Mouse (Mus musculus): Measurements from ENCODE around the gene Shisa2. TPM values are rescaled to one million over a fixed set of nuclear protein-coding genes. Genes with fewer than 3 reads are reported as not detected.
A peak's percentile ranks its signal among the peaks of the same experiment; 100 is the strongest.

Shisa2 gene
- polyA plus RNA-seq, 1 experiment from 2014 or later, result 23.6 TPM

DNA sequence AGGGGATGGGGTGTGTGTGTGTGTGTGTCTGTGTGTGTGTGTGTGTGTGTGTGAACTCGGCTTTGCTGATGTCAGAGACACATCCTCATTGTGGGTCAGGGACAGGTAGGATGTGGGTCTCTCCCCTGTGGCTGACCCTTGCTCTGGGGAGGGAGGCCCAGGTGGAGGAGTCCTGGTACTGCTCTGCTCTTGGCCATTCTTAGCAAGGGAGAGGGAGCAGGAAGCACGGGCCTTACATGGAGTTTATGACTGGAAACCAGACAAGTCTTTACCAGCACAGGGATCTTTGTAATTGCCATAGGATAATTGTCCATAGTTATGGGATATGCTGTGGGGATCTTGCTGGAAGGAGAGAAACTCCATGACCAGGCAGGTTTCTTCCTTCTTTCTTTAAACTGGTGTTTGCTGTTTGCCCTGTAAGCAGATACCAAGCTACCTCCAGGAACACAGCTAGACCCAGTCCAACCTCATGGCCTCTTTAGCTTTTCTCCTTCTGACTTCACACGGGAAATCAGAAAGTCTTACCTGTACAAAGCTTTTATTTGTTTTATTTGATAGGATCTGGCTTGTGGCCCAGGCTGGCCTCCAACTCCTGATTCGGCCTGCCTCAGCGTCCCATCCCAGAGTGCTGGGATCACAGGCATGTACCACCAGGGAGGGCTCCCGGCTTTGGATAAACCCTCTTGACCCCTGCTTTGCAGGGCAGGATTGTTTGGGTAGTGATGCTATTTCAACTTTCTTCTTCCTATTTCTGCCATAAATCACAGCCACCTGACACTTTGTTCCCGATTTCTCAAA is 14.0 kb downstream of the Shisa2 start:
- DNase-seq (ENCODE audit: low spot score), result no peak
- WGBS, result 47% methylated on average over 7 of the region's 7 CpGs
- Histone ChIP-seq H3K9me3 (no peaks in the 10 kb centered on the region), H3K4me1 (peaks cover 37% of the 10 kb centered on the region), H3K27me3 (ENCODE audit: insufficient read depth, poor library complexity, severe bottlenecking) (no peaks in the 10 kb centered on the region), H3K4me3 (no peak overlapping the region), H3K36me3 (no peaks in the 10 kb centered on the region), H3K27ac (0 out of 2 replicates have a peak overlapping the region, but pooled peaks have one; percentile 22)

DNA sequence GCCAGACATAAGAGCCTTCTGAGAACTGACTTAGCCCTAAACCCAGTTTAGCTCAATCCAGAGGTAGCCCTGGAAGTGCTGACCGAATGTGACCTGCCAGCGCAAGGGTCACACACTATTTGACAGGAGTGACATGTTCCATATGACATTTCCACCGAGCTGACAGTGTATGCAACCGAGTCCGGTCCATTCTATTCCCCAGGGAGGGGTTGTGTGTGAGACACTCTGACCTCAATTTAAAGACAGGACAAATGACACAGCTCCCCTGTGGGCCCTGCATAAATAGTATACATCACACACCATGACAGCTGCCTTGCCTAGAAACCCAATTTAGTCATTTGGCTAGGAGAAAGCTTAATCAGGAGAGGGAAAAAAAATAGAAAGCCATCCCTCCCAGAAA is 16.7 kb downstream of the Shisa2 start:
- DNase-seq (ENCODE audit: low spot score), result no peak
- Histone ChIP-seq H3K4me3 (no peak overlapping the region), H3K27ac (no peak overlapping the region), H3K9me3 (no peaks in the 10 kb centered on the region), H3K4me1 (peaks cover 48% of the 10 kb centered on the region), H3K27me3 (ENCODE audit: insufficient read depth, poor library complexity, severe bottlenecking) (no peaks in the 10 kb centered on the region), H3K36me3 (no peaks in the 10 kb centered on the region)
- 19% methylated on average over 5 of the region's 5 CpGs for WGBS

- peaks cover 57% of the 10 kb centered on the region for H3K4me1 ChIP-seq
- no peaks in the 10 kb centered on the region for H3K9me3 ChIP-seq
- no peaks in the 10 kb centered on the region for H3K36me3 ChIP-seq
- H3K4me3 ChIP-seq, result no peak overlapping the region
- H3K27me3 ChIP-seq (ENCODE audit: insufficient read depth, poor library complexity, severe bottlenecking), result no peaks in the 10 kb centered on the region
- 28% methylated on average over 12 of the region's 12 CpGs for WGBS
- DNase-seq (ENCODE audit: low spot score), result no peak
- H3K27ac ChIP-seq, result 0 out of 2 replicates have a peak overlapping the region, but pooled peaks have one; percentile 23
Measured at GRCm38 (mm10) chr14:59643582-59643981, 18.5 kb downstream of the Shisa2 start.

- no peak overlapping the region for H3K27ac ChIP-seq
- no peaks in the 10 kb centered on the region for H3K9me3 ChIP-seq
- no peak for DNase-seq (ENCODE audit: low spot score)
- WGBS, result 75% methylated on average over 1 of the region's 1 CpGs
- H3K4me1 ChIP-seq, result peaks cover 53% of the 10 kb centered on the region
- no peaks in the 10 kb centered on the region for H3K36me3 ChIP-seq
- H3K27me3 ChIP-seq (ENCODE audit: insufficient read depth, poor library complexity, severe bottlenecking), result no peaks in the 10 kb centered on the region
- H3K4me3 ChIP-seq, result no peak overlapping the region
Measured at GRCm38 (mm10) chr14:59644166-59644565, 19.1 kb downstream of the Shisa2 start.

DNA sequence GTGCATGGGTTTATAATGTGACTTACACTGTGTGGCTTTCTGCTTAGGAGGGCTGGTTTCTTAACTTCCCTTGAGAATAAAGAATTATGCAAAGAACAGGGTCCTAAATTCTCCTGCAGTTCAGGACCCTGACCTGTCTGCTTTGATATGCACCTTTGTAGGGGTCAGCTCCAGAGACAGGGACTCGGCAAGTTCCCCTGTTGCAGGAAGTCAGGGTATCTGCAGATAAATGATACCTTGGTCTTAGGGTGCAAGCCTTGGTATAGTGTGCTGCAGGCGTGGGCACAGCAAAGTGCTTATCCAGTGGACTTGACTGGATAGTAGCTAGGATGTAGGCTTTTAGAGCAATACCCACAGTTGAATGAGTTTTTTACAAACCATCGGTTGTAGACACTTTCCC is 19.8 kb downstream of the Shisa2 start:
- no peaks in the 10 kb centered on the region for H3K27me3 ChIP-seq (ENCODE audit: insufficient read depth, poor library complexity, severe bottlenecking)
- WGBS, result 67% methylated on average over 3 of the region's 3 CpGs
- no peak overlapping the region for H3K27ac ChIP-seq
- DNase-seq (ENCODE audit: low spot score), result no peak
- H3K4me3 ChIP-seq, result no peak overlapping the region
- H3K36me3 ChIP-seq, result no peaks in the 10 kb centered on the region
- no peaks in the 10 kb centered on the region for H3K9me3 ChIP-seq
- peaks cover 51% of the 10 kb centered on the region for H3K4me1 ChIP-seq

DNA sequence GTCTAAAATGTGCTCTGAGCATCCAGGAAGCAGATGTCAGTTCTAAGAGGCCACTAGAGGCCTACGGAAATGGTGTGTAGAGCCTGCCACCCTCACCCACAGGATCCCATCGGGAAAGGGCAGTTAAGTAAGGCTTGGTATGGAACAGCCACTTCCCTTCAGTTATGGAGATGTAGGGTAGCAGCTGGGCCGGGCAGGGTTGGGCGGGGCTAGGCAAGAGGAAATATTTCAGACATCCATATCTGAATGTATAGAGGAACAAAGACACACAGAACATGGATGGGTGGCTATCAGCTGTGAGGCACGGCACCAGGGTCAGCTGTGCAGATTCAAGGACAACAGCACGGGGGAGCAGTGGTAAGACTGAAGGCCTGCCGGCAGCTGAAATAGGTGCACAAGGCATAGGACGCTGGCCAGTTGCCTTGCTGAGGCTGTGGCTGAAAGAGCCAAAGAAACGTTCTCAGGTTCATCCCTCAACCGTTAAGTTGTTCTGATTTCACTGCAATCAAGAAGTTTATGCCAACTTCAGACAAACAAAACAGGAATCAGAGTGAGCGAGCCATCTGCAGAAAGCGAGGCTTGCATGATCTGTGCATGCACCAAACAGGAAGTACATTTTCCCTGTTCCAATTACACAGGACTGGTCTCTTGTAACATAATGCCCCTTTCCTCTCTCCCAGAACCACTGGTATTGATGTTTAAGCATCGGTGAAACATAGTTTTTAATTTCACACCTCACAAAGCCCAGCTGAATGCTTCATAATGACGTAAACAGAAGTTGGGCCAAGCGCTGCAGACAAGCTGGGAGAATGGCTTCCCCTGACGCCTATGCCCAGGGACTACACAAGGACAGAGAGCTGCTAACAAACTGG is 22.0 kb downstream of the Shisa2 start:
- peak overlapping the region; percentile 56 for H3K27ac ChIP-seq
- no peaks in the 10 kb centered on the region for H3K36me3 ChIP-seq
- no peaks in the 10 kb centered on the region for H3K9me3 ChIP-seq
- H3K4me1 ChIP-seq, result peaks cover 40% of the 10 kb centered on the region
- no peak overlapping the region for H3K4me3 ChIP-seq
- no peak for DNase-seq (ENCODE audit: low spot score)
- no peaks in the 10 kb centered on the region for H3K27me3 ChIP-seq (ENCODE audit: insufficient read depth, poor library complexity, severe bottlenecking)
- 62% methylated on average over 16 of the region's 16 CpGs for WGBS

GRCm38 (mm10) chr14:59648611-59649010 is 23.5 kb downstream of the Shisa2 start:
- DNase-seq (ENCODE audit: low spot score), result no peak
- Histone ChIP-seq H3K27me3 (ENCODE audit: insufficient read depth, poor library complexity, severe bottlenecking) (no peaks in the 10 kb centered on the region), H3K4me3 (no peak overlapping the region), H3K27ac (no peak overlapping the region), H3K9me3 (no peaks in the 10 kb centered on the region), H3K4me1 (peaks cover 31% of the 10 kb centered on the region), H3K36me3 (no peaks in the 10 kb centered on the region)
- WGBS, result 83% methylated on average over 10 of the region's 10 CpGs

- no peaks in the 10 kb centered on the region for H3K27me3 ChIP-seq (ENCODE audit: insufficient read depth, poor library complexity, severe bottlenecking)
- H3K4me1 ChIP-seq, result peaks cover 25% of the 10 kb centered on the region
- no peak for DNase-seq (ENCODE audit: low spot score)
- WGBS, result 58% methylated on average over 6 of the region's 6 CpGs
- H3K9me3 ChIP-seq, result no peaks in the 10 kb centered on the region
- no peak overlapping the region for H3K4me3 ChIP-seq
- H3K36me3 ChIP-seq, result no peaks in the 10 kb centered on the region
- 0 out of 2 replicates have a peak overlapping the region, but pooled peaks have one; percentile 3 for H3K27ac ChIP-seq
Measured at GRCm38 (mm10) chr14:59649337-59649736, 24.2 kb downstream of the Shisa2 start.

DNA sequence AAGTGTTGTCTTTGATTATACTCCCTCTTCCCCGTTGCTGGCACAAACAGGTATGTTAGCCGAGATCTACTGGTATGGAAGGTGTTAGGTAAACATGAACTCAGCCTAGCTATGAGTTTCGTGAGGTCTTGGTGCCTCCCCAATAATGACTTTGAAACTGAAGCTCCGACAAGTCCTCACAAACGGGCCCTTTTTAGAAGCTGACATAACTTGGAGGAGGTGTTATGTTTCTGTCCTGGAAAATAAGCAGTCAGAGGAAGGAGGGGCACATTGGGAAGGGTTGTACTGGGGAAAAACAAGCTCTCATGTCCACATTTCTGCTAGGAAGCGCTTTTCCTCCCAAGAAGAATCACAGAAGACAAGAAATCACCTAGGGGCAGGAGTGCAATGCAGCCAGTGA is 31.5 kb downstream of the Shisa2 start:
- Histone ChIP-seq H3K4me3 (no peak overlapping the region), H3K27ac (no peak overlapping the region), H3K36me3 (no peaks in the 10 kb centered on the region), H3K9me3 (no peaks in the 10 kb centered on the region), H3K4me1 (no peaks in the 10 kb centered on the region), H3K27me3 (ENCODE audit: insufficient read depth, poor library complexity, severe bottlenecking) (no peaks in the 10 kb centered on the region)
- no peak for DNase-seq (ENCODE audit: low spot score)
- 62% methylated on average over 6 of the region's 6 CpGs for WGBS

DNA sequence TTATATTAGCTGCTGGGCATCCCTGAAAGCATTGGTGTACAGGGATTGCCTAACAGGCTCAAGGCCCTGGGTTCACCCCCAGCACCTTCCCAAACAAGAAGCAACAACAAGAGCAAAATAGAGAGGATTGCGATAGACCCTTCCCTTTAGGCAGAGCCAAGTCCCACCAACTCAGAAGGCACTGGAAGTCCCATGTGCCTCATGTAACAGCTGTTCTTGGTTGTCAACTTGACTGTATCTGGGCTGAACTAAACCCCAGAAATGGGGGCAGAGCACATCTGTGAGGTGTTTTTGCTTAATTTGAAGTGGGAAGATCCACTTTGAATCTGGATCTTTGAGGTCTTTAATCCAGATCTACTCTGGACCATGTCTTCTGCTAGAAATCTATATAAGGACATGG is 32.0 kb downstream of the Shisa2 start:
- Histone ChIP-seq H3K4me3 (no peak overlapping the region), H3K4me1 (no peaks in the 10 kb centered on the region), H3K9me3 (no peaks in the 10 kb centered on the region), H3K27ac (no peak overlapping the region), H3K27me3 (ENCODE audit: insufficient read depth, poor library complexity, severe bottlenecking) (no peaks in the 10 kb centered on the region), H3K36me3 (no peaks in the 10 kb centered on the region)
- WGBS, result 93% methylated on average over 1 of the region's 1 CpGs
- no peak for DNase-seq (ENCODE audit: low spot score)

GRCm38 (mm10) chr14:59672893-59673515 is 47.9 kb downstream of the Shisa2 start:
- 75% methylated on average over 6 of the region's 6 CpGs for WGBS
- H3K27ac ChIP-seq, result no peak overlapping the region
- DNase-seq (ENCODE audit: low spot score), result no peak
- H3K9me3 ChIP-seq, result no peaks in the 10 kb centered on the region
- H3K4me3 ChIP-seq, result no peak overlapping the region
- no peaks in the 10 kb centered on the region for H3K27me3 ChIP-seq (ENCODE audit: insufficient read depth, poor library complexity, severe bottlenecking)
- H3K36me3 ChIP-seq, result no peaks in the 10 kb centered on the region
- peaks cover 21% of the 10 kb centered on the region for H3K4me1 ChIP-seq

GRCm38 (mm10) chr14:59674556-59674955 is 49.4 kb downstream of the Shisa2 start:
- Histone ChIP-seq H3K4me3 (no peak overlapping the region), H3K4me1 (peaks cover 21% of the 10 kb centered on the region), H3K27me3 (ENCODE audit: insufficient read depth, poor library complexity, severe bottlenecking) (no peaks in the 10 kb centered on the region), H3K36me3 (no peaks in the 10 kb centered on the region), H3K9me3 (no peaks in the 10 kb centered on the region), H3K27ac (no peak overlapping the region; the same call in 1 of the 2 replicates)
- whole genome bisulfite sequencing, result 36% methylated on average over 8 of the region's 8 CpGs
- DNase-seq (ENCODE audit: low spot score), result no peak

DNA sequence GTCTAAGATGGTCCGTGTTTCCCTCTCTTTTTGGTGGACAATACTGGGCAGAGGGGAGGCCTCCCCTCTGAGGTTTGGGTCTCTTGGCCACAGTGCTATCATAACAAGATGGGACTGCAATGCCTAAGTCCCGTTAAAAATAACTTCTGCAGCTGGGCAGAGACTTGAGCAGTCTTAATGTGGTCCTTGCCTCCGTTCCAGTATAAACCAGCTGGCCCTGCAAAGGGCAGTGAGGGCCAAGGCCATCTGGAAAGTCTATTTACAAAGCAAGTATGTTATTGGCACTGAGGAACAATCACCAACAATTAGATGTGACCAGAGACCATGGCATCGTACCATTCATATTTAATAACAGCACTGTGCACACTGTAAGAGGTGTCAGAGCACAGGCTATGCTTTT is 50.2 kb downstream of the Shisa2 start:
- H3K36me3 ChIP-seq, result no peaks in the 10 kb centered on the region
- H3K4me1 ChIP-seq, result peaks cover 21% of the 10 kb centered on the region
- H3K27ac ChIP-seq, result no peak overlapping the region; the same call in 1 of the 2 replicates
- H3K9me3 ChIP-seq, result no peaks in the 10 kb centered on the region
- 77% methylated on average over 4 of the region's 4 CpGs for WGBS
- DNase-seq (ENCODE audit: low spot score), result no peak
- no peak overlapping the region for H3K4me3 ChIP-seq
- H3K27me3 ChIP-seq (ENCODE audit: insufficient read depth, poor library complexity, severe bottlenecking), result no peaks in the 10 kb centered on the region

Measured in heart, embryonic 10.5 days (tissue).